Mouse (Mus musculus) heart, adult 8-10 months (tissue): Measurements from ENCODE around the gene Prelp. TPM values are rescaled to one million over a fixed set of nuclear protein-coding genes. Genes with fewer than 3 reads are reported as not detected.
"Not testable (repeated sequence)": the region's sequence is repeated elsewhere in the genome, so short reads cannot be mapped to it uniquely, and the experiment has no call there.

Experiments
- DNase-seq: peaks from one replicate; pipeline ENCODE4 v3.0.0; 2022; ENCODE audit warnings: low spot score
- total RNA-seq, 4 experiments: library from RNA; stranded (reverse); gene quantifications; 2 replicates each; pipeline ENCODE4 v1.2.4; 2022

Prelp gene
- 10 to 100 TPM; 26.0 to 28.4 (median 27.1) TPM for total RNA-seq

DNA sequence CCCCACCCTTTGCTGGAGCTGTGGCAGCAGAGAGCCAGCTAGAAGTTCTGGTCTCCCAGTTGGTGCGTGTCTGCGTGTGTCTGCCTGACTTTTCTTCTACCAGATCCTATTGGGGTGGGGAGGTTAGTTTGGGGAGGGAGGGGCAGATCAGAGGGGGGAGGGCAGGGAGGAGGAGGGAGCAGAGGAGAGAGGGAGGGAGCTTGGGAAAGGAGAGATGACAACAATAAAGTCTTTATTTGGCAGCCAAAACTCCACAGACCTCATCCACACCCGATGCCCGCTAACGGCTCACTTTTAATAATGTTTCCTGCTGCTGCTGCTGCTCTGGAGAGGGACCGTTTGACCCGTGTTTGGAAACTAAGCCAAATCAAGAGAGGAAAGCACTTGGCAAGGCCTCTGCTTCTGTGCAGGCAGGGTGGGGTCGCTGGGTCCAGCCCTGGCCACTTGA, at the start of gene Prelp:
Prelp (minus strand) TSS at position 111 of the 448 bp plus-strand sequence.
- DNase-seq, result peak; percentile 75

- no peak for DNase-seq
Observed at GRCm38 (mm10) chr1:133969427-133969826, 48.2 kb upstream of the Prelp start.

DNA sequence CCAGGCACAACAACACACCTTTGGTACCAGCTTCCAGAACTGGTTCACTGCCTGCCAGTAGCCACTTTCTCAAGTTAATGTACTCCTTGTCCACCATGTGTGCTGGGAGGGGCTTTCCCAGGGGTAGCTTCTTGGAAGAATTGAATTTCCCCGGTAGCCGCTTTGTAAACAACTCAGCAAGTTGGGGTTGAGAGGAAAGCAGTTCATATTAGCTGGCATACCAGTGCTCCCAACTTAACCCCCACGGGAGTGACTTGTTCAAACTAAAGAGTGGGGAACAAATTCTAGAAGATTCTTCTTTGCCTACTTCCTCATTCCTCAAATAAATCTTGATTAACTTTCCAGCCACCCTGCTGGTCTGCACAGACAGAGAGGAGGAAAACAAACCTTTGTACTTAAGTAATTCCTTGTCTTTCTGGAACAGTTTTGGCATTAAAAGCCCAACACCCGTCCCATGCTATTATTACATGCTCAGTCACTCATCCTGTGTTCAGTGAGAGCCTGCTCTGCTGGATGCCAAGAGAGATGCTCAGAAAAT, 47.6 kb upstream of the Prelp start:
- DNase-seq, result no peak

- no peak for DNase-seq
Observed at GRCm38 (mm10) chr1:133967481-133968017, 46.3 kb upstream of the Prelp start.

- no peak for DNase-seq
Observed at GRCm38 (mm10) chr1:133966044-133966443, 44.8 kb upstream of the Prelp start.

DNA sequence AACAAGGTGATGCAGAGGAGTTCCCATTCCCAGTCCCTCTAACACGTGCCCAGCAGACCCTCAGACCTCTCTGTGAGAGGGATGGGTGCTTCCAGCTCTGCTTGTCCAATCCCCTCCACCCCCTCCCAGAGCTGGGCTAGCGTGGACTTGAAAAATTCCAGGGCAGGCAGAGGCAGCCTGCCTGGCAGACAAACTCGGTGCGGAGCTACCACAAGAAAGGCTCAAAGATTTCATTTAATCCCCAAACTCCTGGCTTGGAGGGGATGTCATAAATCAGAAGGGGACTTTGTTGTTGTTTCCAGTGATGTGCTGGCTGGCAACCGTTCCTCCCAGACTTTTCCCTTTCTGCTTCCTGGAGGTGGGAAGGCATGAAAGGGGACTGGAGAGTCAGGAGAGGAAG, 44.1 kb upstream of the Prelp start:
- DNase-seq, result no peak

- no peak for DNase-seq
Observed at GRCm38 (mm10) chr1:133964742-133965141, 43.5 kb upstream of the Prelp start.

DNA sequence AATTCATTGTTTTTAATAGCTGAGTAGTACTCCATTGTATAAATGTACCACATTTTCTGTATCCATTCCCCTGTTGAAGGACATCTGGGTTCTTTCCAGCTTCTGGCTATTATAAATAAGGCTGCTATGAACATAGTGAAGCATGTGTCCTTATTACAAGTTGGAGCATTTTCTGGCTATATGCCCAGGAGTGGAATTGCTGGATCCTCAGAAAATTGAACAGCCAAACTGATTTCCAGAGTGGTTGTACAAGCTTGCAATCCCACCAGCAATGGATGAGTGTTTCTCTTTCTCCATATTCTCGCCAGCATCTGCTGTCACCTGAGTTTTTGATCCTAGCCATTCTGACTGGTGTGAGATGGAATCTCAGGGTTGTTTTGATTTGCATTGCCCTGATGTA, 42.4 kb upstream of the Prelp start:
- DNase-seq, result not testable (repeated sequence)

DNA sequence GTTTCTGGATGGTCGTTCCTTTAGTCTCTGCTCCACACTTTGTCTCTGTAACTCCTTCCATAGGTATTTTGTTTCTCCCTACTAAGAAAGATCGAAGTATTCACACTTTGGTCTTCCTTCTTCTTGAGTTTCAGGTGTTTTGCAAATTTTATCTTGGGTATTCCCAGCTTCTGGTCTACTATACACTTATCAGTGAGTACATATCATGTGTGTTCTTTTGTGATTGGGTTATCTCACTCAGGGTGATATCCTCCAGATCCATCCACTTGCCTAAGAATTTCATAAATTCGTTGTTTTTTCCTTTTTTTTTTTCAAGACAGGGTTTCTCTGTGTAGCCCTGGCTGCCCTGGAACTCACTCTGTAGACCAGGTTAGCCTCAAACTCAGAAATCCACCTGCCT, 41.9 kb upstream of the Prelp start:
- not testable (repeated sequence) for DNase-seq

DNA sequence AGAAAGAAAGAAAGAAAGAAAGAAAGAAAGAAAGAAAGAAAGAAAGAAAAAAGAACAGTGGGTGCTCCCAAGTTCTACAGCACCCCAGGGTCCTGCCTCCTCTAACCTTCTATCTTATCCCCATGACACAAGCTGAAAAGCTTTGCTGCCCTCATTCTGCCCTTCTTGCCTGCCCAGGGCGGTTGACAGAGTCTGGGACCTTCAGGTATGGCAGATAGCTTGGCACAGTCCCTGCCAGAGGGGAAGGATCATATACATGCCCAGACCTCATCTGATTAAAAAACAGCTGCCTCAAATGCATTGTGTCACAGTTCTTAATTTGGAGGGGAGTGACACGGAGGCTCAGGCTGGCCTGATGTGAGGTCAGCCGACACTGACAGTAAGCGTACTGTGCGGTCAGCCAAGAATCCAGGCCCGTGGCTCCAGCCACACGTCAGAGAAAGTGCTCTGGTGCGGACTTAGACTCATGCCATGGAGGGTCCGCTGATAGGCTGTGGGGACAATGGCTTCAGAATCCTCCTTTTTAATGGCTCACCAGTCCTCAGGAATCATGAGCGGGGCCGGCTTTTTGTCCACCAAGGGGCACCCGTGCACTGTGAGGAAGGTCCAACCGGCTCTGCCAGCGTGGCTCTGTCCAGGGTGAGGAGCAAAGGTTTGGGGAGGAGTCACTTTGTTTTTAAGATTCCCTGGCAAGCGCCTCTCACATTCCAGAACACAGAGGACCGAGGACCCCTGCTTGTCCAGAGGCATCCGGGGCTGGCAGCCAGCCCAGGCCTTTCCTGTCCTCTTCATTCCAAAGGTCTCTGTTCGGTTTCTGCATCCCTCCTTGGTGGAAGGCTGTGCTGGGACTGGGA, 40.3 kb upstream of the Prelp start:
- peak; percentile 81 for DNase-seq

DNA sequence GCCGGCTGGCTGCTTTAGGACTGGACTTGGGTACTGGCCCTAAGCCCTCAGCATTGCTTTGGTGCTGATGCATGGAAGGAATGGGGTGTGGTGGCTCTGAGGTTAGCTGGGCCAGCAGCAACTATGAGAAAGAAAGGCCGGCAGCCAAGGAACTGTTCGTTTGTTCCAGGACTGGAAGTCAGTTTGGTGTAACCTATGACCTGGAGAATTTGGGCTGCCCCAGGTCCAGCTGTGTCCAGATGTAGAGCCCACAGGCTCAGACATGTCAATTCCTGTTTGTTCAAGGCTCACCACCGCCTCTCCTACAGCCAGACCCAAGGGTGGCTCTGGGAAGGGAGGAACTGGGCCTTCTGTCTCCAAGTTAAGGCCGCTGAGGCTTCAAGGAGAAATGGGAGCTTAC, 38.3 kb upstream of the Prelp start:
- DNase-seq, result peak; percentile 75

- no peak for DNase-seq
Observed at GRCm38 (mm10) chr1:133954009-133954408, 32.8 kb upstream of the Prelp start.

GRCm38 (mm10) chr1:133953261-133953742, 32.1 kb upstream of the Prelp start:
- DNase-seq, result peak; percentile 11

DNA sequence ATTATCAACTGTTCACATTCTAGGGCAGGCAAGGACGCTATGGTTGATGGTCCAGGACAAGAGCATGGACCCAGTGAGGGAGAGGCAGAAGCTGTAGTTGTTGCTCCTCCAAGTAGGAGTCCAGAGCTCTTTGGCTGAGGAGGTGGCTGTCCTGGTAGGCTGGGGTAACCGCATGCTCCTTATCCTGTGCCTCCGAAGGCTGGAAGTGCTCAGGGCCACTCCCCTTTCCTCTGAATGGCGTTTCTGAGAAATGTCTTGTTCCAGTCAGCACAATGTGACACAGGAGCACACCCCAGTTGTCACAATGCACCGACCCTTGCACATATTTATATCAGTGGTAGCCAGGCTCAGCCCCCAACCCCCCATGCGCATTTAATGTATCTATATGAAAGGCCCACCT, 30.4 kb upstream of the Prelp start:
- DNase-seq, result no peak

DNA sequence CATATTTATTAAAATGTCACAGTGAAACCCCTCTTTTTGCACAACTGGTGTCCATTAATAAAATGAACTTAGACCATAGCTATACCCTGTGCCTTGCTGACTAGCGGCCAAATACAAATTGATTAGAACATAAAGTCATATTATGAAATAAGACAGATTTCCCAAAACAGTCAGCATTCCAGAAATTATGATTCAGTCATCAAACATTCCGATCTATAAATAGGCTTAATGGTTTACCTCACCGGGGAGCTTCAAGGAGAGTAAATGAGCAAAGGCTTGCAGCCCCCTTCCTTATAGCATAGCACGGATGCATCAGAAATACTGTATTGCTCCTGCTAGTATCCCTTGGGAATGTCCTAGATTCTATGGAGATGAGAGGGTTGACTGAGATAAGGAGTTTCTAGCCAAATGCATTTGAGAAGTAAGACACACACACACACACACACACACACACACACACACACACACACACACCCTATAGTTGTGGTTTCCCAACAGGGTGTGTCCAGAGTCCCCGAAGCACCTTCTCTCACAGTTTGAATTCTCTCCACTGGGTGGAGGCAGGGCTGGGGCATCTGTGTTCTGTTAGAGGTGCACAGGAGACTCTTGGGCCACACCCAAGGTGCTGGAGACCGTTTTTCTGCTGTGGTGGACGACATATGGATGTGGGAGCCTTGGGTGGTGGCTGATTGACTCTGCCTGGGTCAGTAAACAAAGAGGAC, 29.0 kb upstream of the Prelp start:
- DNase-seq, result no peak

- DNase-seq, result no peak
Observed at GRCm38 (mm10) chr1:133945106-133945505, 23.9 kb upstream of the Prelp start.

DNA sequence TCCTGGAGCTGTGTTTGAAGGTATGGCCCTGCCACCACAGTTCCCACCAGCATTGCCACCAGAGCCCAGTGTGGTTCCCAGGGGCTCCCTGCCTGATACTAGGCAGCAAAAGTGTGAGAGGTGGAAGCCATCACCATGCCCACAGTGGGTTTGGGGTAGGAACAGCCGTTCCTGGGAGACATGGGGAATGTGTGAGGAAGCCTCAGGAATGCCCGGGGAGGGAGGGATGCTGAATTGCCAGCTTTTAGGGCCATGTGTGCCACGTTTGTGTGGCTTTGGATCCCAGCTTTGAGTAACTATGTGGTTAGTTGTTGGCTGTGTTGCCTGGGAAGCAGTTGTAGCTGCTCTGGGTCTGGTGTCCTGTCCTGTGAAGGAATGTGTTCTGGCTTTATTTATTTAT, 20.7 kb upstream of the Prelp start:
- DNase-seq, result no peak

DNA sequence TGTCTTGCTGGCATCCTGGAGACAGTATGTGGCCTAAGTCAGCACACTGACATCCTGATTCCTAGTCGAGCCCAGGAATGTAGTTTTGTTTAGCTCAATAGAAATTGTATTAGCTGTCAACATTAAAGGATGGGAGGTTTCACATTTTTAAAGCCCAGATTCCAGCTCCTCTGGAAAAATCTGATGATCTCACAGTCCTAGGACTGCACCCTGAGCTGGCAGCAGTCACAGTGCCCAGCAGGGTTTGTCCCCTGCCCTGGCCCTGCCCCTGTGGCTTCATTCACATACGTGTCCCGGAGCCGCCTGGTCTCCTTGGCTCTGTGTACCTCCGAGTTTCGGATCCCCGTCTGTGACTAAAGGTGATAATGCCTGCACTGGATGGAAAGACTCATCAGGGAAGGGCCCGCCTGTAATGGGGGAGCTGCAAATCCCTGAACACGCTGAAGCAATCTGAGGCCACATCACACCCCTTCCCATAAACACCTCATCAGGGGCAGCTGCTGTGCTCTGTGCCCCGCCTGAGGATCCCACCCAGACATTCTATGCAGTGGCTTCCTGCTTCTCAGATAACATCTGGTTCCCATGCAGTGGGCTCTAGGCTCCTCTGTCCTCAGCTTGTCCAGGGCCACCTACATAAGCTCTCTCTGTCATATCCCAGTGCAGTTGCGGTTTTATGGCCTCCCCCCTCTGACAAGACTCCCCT, 20.1 kb upstream of the Prelp start:
- no peak for DNase-seq

DNA sequence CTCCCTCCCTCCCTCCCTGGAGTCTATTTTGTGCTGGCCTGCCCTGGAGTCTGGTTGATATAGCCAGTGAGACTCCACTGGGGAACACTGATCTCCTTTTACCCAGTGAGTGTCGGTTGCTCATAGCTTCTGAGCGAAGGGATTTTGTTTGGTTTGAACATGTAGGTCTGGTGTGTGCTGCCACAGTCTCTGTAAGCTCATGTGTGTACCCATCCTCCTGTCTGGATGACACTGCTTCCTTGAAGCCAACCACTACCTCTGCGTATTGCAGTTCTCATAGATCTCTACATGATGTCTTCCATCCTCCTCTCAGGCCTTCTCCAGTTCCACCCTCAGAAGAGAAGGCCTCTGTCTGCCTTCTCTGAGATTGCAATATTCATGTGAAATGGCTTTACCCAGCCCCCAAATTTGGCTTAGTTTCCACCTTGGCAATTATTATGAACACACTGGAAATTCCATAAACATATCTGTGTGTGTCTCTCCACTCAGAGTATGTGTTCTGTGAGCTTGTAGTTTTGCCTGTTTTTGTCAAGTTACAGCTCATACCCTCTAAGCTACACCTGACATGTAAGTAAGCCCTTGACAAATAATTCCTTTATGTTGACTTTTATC, 19.4 kb upstream of the Prelp start:
- no peak for DNase-seq

DNA sequence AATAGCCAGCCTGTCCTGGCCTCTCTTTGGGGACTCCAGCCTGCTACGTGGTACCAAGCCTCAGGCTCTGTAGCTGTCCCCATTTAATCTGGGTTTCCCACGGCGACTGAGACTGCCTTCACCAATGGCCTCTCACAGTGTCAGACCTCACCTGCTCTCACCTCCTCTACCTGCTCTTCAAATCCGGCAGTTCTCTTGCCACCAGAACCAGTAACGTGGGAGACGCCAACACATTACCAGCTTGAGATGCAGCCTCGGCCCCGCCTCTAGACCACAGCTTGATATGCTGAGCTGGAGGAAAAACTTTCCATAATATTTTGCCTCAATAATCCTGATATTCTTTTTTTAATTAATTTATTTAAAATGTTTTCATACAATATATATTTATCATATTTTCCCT, 18.5 kb upstream of the Prelp start:
- no peak for DNase-seq

DNA sequence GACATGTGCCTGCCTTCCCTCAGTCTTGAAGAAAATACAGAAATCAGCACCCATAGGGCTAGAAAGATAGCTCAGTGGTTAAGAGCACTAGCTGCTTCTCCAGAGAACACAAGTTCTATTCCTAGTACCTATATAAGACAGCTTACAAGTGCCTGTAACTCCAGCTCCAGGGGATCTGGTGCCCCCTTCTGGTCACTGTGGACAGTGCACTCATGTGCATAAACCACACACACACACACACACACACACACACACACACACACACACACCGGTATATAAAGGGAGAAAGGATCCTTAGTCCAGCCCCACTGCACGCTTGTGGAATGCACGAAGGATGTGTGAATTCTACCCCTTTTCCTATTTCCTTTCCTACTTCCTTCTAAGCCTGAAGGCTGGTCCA, 15.0 kb upstream of the Prelp start:
- no peak for DNase-seq
